Mouse (Mus musculus) layer of hippocampus, adult 2 months (tissue): ENCODE measurements around the gene Olfr645. TPM values are rescaled to one million over a fixed set of nuclear protein-coding genes. Genes with fewer than 3 reads are reported as not detected.

Experiments used
- DNase-seq, 2 experiments: peaks; one replicate each; pipeline ENCODE4 v3.0.0; 2022; ENCODE audit warnings: low spot score in 2 of 2
- H3K27ac ChIP-seq: fragments of 200-600 bp; 2 replicates; pipeline ENCODE4 v1.8.1; 2022
- H3K4me3 ChIP-seq: fragments of 200-600 bp; 2 replicates; pipeline ENCODE4 v1.8.1; 2022; ENCODE audit warnings: mild to moderate bottlenecking
- CTCF ChIP-seq: fragments of 200-600 bp; conservative IDR thresholded peaks from 2 replicates; pipeline ENCODE4 v1.8.1; 2022; ENCODE audit warnings: antibody characterized with exemption, mild to moderate bottlenecking, moderate library complexity
- long read RNA-seq, 2 experiments: library from polyadenylated mRNA; stranded (forward); transcript quantifications; one replicate each; pipeline ENCODE4 v2.0.0; 2021; ENCODE audit warnings: borderline mapping rate in 2 of 2
- total RNA-seq, 2 experiments: library from RNA; stranded (reverse); gene quantifications; 2 replicates each; pipeline ENCODE4 v1.2.3; 2021

Gene Olfr645
- not detected for total RNA-seq
- long read RNA-seq, experiment 1, result 0 reads
- long read RNA-seq, experiment 2, result 0 reads

GRCm38 (mm10) chr7:104085365-104085764, at the start of gene Olfr645:
TSS of gene Olfr645 (minus strand) at chr7:104085465.
- Histone ChIP-seq H3K4me3 (no peak within 1 kb of the TSS), H3K27ac (no peak within 1 kb of the TSS)
- TF ChIP-seq CTCF, result no peak
- no peak for DNase-seq

- H3K27ac ChIP-seq, result no peak within 1 kb of the TSS
- no peak for TF ChIP-seq CTCF
- H3K4me3 ChIP-seq, result no peak within 1 kb of the TSS
- no peak for DNase-seq
Observed at GRCm38 (mm10) chr7:104129726-104130125, 44.5 kb upstream of the Olfr645 start, which contains the start of gene Ubqln5. TSS of gene Ubqln5 (minus strand) at chr7:104129826.

- H3K27ac ChIP-seq, result no peak within 1 kb of the TSS
- TF ChIP-seq CTCF, result no peak
- H3K4me3 ChIP-seq, result no peak within 1 kb of the TSS
- no peak for DNase-seq
Observed at GRCm38 (mm10) chr7:104104757-104104972, 19.4 kb upstream of the Olfr645 start, which contains the start of gene Olfr646. TSS of gene Olfr646 (plus strand) at chr7:104104873.

- no peak for DNase-seq
- no peak overlapping the region for H3K4me3 ChIP-seq
- no peak overlapping the region for H3K27ac ChIP-seq
- no peak for TF ChIP-seq CTCF
Observed at GRCm38 (mm10) chr7:104103913-104104756, 18.9 kb upstream of the Olfr645 start.

GRCm38 (mm10) chr7:104071769-104072168, 13.5 kb downstream of the Olfr645 start, which contains the start of gene Olfr644:
TSS of gene Olfr644 (minus strand) at chr7:104071869.
- no peak for TF ChIP-seq CTCF
- H3K4me3 ChIP-seq, result no peak within 1 kb of the TSS
- no peak for DNase-seq
- H3K27ac ChIP-seq, result no peak within 1 kb of the TSS

- no peak for DNase-seq
- H3K27ac ChIP-seq, result no peak within 1 kb of the TSS
Observed at GRCm38 (mm10) chr7:104061345-104061744, 23.9 kb downstream of the Olfr645 start, which contains the start of gene 4930516K23Rik. TSS of gene 4930516K23Rik (minus strand) at chr7:104061445.

GRCm38 (mm10) chr7:104059215-104059614, 26.1 kb downstream of the Olfr645 start:
- Histone ChIP-seq H3K27ac (no peak overlapping the region), H3K4me3 (no peak overlapping the region)
- DNase-seq, result no peak
- no peak for TF ChIP-seq CTCF

More at GRCm38 (mm10) chr7:104061345-104061744, 23.9 kb downstream of the Olfr645 start, which contains the start of gene 4930516K23Rik:
- no peak within 1 kb of the TSS for H3K4me3 ChIP-seq
- no peak for TF ChIP-seq CTCF

- no peak within 1 kb of the TSS for H3K27ac ChIP-seq
- TF ChIP-seq CTCF, result no peak
- no peak within 1 kb of the TSS for H3K4me3 ChIP-seq
- no peak for DNase-seq
Observed at GRCm38 (mm10) chr7:104052566-104052965, 32.7 kb downstream of the Olfr645 start, which contains the start of gene Olfr642. TSS of gene Olfr642 (minus strand) at chr7:104052666.

- TF ChIP-seq CTCF, result no peak
- Histone ChIP-seq H3K27ac (no peak overlapping the region), H3K4me3 (no peak overlapping the region)
- no peak for DNase-seq
Observed at GRCm38 (mm10) chr7:104050745-104051144, 34.5 kb downstream of the Olfr645 start.

- no peak for TF ChIP-seq CTCF
- no peak for DNase-seq
- Histone ChIP-seq H3K27ac (no peak within 1 kb of the TSS), H3K4me3 (no peak within 1 kb of the TSS)
Observed at GRCm38 (mm10) chr7:104035145-104035544, 50.1 kb downstream of the Olfr645 start, which contains the start of gene Olfr641. TSS of gene Olfr641 (plus strand) at chr7:104035445.

Other genes with a start within 250 kb of the Olfr645 start
- gene Hbb-bh2, start 244.9 kb downstream of the Olfr645 start, total RNA-seq, result not detected
- not detected for gene Hbb-bh1, start 242.3 kb downstream of the Olfr645 start, total RNA-seq
- not detected for gene Hbb-y, start 232.2 kb downstream of the Olfr645 start, total RNA-seq
- not detected for gene Olfr66, start 199.2 kb downstream of the Olfr645 start, total RNA-seq
- not detected for gene Olfr64, start 191.0 kb downstream of the Olfr645 start, total RNA-seq
- gene Olfr65, start 182.0 kb downstream of the Olfr645 start, total RNA-seq, result not detected
- gene Olfr631, start 156.6 kb downstream of the Olfr645 start, total RNA-seq, result not detected
- not detected for gene Olfr632, start 151.1 kb downstream of the Olfr645 start, total RNA-seq
- gene Olfr633, start 141.0 kb downstream of the Olfr645 start, total RNA-seq, result not detected
- gene Olfr635, start 114.3 kb downstream of the Olfr645 start, total RNA-seq, result under 1 TPM; 0.05 to 0.07 TPM
- gene Olfr638, start 86.7 kb downstream of the Olfr645 start, total RNA-seq, result not detected
- under 1 TPM; 0.07 to 0.10 TPM for gene Olfr639, start 68.2 kb downstream of the Olfr645 start, total RNA-seq
- not detected for gene Olfr640, start 59.9 kb downstream of the Olfr645 start, total RNA-seq
- not detected for gene Olfr641, start 50.0 kb downstream of the Olfr645 start, total RNA-seq
- gene Olfr642, start 32.8 kb downstream of the Olfr645 start, total RNA-seq, result not detected
- gene 4930516K23Rik, start 24.0 kb downstream of the Olfr645 start, total RNA-seq, result not detected
- not detected for gene Olfr644, start 13.6 kb downstream of the Olfr645 start, total RNA-seq
- gene Olfr646, start 19.4 kb upstream of the Olfr645 start, total RNA-seq, result under 1 TPM in 1 of 2 experiments, not detected in 1; 0.18 TPM
- not detected for gene Ubqln5, start 44.4 kb upstream of the Olfr645 start, total RNA-seq
- not detected for gene Olfr643, start 51.9 kb upstream of the Olfr645 start, total RNA-seq
- not detected for gene Ubqln3, start 57.8 kb upstream of the Olfr645 start, total RNA-seq
- gene Ubqlnl, start 65.1 kb upstream of the Olfr645 start, total RNA-seq, result not detected
- gene Olfm5, start 79.4 kb upstream of the Olfr645 start, total RNA-seq, result not detected
- gene Olfr648, start 97.9 kb upstream of the Olfr645 start, total RNA-seq, result under 1 TPM; 0.20 to 0.26 TPM
- gene Olfr649, start 110.5 kb upstream of the Olfr645 start, total RNA-seq, result not detected
- under 1 TPM; 0.25 to 0.28 TPM for gene Trim6, start 133.3 kb upstream of the Olfr645 start, total RNA-seq
- 1 to 10 TPM; 1.1 to 2.0 TPM for gene Trim34a, start 159.0 kb upstream of the Olfr645 start, total RNA-seq
- under 1 TPM; 0.49 to 0.76 TPM for gene Trim5, start 202.6 kb upstream of the Olfr645 start, total RNA-seq
- gene Trim12a, start 230.0 kb upstream of the Olfr645 start, total RNA-seq, result 1 to 10 TPM; 2.5 to 2.9 TPM
- not detected for gene Trim34b, start 244.0 kb upstream of the Olfr645 start, total RNA-seq